Mouse (Mus musculus) intestine, postnatal 0 days (tissue): ENCODE measurements at regions not wholly inside any gene's neighbourhood (a gene's known extent, or its start where the extent isn't known, plus 50 kb on each side); places are given as distances from the start of the nearest gene placed in this dataset.

Experiments
- ATAC-seq: fragments of 200-750 bp; cut with Nextera tagmentation; 2 replicates; pipeline ENCODE4 v1.8.0; 2017; ENCODE audit warnings: mild to moderate bottlenecking, moderate TSS enrichment, moderate library complexity
- H3K27ac ChIP-seq: fragments of 300-500 bp; sonication (generic); 2 replicates; pipeline ENCODE4 v1.5.1; 2014; ENCODE audit warnings: mild to moderate bottlenecking, low read depth, low read length, moderate library complexity
- H3K27me3 ChIP-seq: fragments of 300-500 bp; sonication (generic); replicated peaks from 2 replicates; pipeline ENCODE4 v1.6.1; 2014; ENCODE audit warnings: low read length, mixed read lengths; ENCODE audit not compliant: control insufficient read depth, insufficient read depth
- H3K36me3 ChIP-seq: fragments of 300-500 bp; sonication (generic); 2 replicates; pipeline ENCODE4 v1.6.1; 2014; ENCODE audit warnings: mild to moderate bottlenecking, moderate library complexity; ENCODE audit not compliant: control insufficient read depth, insufficient read depth
- H3K4me1 ChIP-seq: fragments of 300-500 bp; sonication (generic); replicated peaks from 2 replicates; pipeline ENCODE4 v1.6.1; 2014; ENCODE audit warnings: antibody characterized with exemption, low read length, mixed read lengths; ENCODE audit not compliant: control insufficient read depth, insufficient read depth
- H3K4me2 ChIP-seq: fragments of 300-500 bp; sonication (generic); replicated peaks from 2 replicates; pipeline ENCODE4 v1.6.1; 2014; ENCODE audit warnings: low read depth, mild to moderate bottlenecking, moderate library complexity
- H3K4me3 ChIP-seq: fragments of 300-500 bp; sonication (generic); 2 replicates; pipeline ENCODE4 v1.5.1; 2014; ENCODE audit warnings: low read depth, low read length
- H3K9ac ChIP-seq: fragments of 300-500 bp; sonication (generic); 2 replicates; pipeline ENCODE4 v1.6.1; 2014; ENCODE audit warnings: mild to moderate bottlenecking, low read depth, low read length
- H3K9me3 ChIP-seq: fragments of 300-500 bp; sonication (generic); 2 replicates; pipeline ENCODE4 v1.6.1; 2016; ENCODE audit warnings: mixed run types; ENCODE audit not compliant: control insufficient read depth
- CTCF ChIP-seq: sonication (generic); IDR thresholded peaks from 2 replicates; pipeline ENCODE4 v1.5.1; 2016; ENCODE audit warnings: low read depth, mild to moderate bottlenecking, control low read depth, antibody characterized with exemption, moderate library complexity
- WGBS: fragments of 180-500 bp; shearing (Covaris S2); extraction: QIAGEN DNeasy Blood & Tissue Kit; methylation state at CpG from one replicate; pipeline ENCODE4 v1.1.7; 2014; 5-methylcytosine and 5-hydroxymethylcytosine counted together

GRCm38 (mm10) chr7:124549038-124549437 is 566.4 kb downstream of the Hs3st4 start:
- H3K4me1 ChIP-seq = no peaks in the 10 kb centered on the region
- H3K36me3 ChIP-seq = no peaks in the 10 kb centered on the region
- no peak overlapping the region for H3K27ac ChIP-seq
- H3K9me3 ChIP-seq = no peaks in the 10 kb centered on the region
- no peak for TF ChIP-seq CTCF
- no peak overlapping the region for H3K4me2 ChIP-seq
- no peak overlapping the region for H3K4me3 ChIP-seq
- 43% methylated on average over 1 of the region's 1 CpGs for WGBS
- H3K27me3 ChIP-seq = no peaks in the 10 kb centered on the region
- peak; percentile 57 for ATAC-seq
- H3K9ac ChIP-seq = no peak overlapping the region

DNA sequence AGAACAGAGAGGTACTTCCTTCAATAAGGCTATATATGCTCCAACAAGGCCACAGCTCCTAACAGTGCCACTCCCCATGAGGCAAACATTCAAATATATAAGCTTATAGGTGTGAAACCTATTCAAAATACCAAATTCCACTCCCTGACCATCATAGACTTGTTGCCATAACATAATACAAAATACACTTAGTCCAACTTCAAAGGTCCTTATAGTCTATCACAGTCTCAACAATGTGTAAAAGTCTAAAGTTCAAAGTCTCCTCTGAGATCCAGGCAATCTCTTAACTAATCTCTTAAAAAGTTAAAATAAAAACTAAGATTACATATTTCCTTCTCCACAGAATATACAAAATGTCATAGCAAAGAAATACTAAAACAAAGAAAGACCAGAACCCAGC is 574.5 kb downstream of the Hs3st4 start:
- no peak for TF ChIP-seq CTCF
- Histone ChIP-seq H3K4me3 (no peak overlapping the region), H3K4me2 (no peak overlapping the region), H3K9me3 (no peaks in the 10 kb centered on the region), H3K36me3 (no peaks in the 10 kb centered on the region), H3K9ac (no peak overlapping the region), H3K27ac (no peak overlapping the region), H3K27me3 (no peaks in the 10 kb centered on the region), H3K4me1 (no peaks in the 10 kb centered on the region)
- ATAC-seq = peak; percentile 59; the same call in 1 of the 2 replicates

GRCm38 (mm10) chr7:124570804-124571203 is 588.1 kb downstream of the Hs3st4 start:
- no peaks in the 10 kb centered on the region for H3K36me3 ChIP-seq
- H3K27ac ChIP-seq = no peak overlapping the region
- TF ChIP-seq CTCF = no peak
- ATAC-seq = no peak
- H3K27me3 ChIP-seq = no peaks in the 10 kb centered on the region
- H3K4me2 ChIP-seq = no peak overlapping the region
- H3K9ac ChIP-seq = no peak overlapping the region
- H3K4me1 ChIP-seq = no peaks in the 10 kb centered on the region; the same call in 1 of the 2 replicates
- no peaks in the 10 kb centered on the region for H3K9me3 ChIP-seq
- no peak overlapping the region for H3K4me3 ChIP-seq

- ATAC-seq = no peak
- no peak overlapping the region for H3K4me2 ChIP-seq
- H3K9ac ChIP-seq = no peak overlapping the region
- H3K4me3 ChIP-seq = no peak overlapping the region
- H3K27ac ChIP-seq = no peak overlapping the region
- no peaks in the 10 kb centered on the region for H3K27me3 ChIP-seq
- no peaks in the 10 kb centered on the region for H3K36me3 ChIP-seq
- TF ChIP-seq CTCF = no peak
- no peaks in the 10 kb centered on the region; the same call in 1 of the 2 replicates for H3K4me1 ChIP-seq
- no peaks in the 10 kb centered on the region for H3K9me3 ChIP-seq
- WGBS = 84% methylated on average over 5 of the region's 5 CpGs
Measured at GRCm38 (mm10) chr7:124573666-124574065, 591.0 kb downstream of the Hs3st4 start.

DNA sequence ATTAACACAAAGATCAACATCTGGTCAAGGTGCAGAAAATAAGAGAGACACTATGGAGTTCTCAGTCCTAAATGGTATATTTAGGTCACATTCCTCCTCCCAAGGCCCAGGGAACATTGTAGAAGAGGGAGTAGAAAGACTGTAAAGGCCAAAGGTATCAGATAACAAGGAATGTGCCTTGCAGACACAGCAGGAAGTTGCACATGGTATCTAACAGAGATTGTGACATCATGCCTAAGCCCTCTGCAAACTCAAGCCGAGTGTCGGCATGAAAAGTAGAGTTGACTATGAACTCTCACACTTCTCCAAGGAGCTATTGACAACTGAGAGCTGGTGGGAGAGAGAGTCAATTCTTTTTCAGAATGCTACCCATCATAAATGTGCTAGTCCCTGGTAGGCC is 598.7 kb downstream of the Hs3st4 start:
- peak; percentile 91 for ATAC-seq

GRCm38 (mm10) chr7:124585296-124585695 is 602.6 kb downstream of the Hs3st4 start:
- Histone ChIP-seq H3K36me3 (no peaks in the 10 kb centered on the region), H3K4me1 (no peaks in the 10 kb centered on the region), H3K27ac (no peak overlapping the region), H3K27me3 (no peaks in the 10 kb centered on the region), H3K4me3 (no peak overlapping the region), H3K9me3 (no peaks in the 10 kb centered on the region), H3K9ac (no peak overlapping the region), H3K4me2 (no peak overlapping the region)
- no peak for TF ChIP-seq CTCF
- WGBS = 67% methylated on average over 1 of the region's 1 CpGs
- no peak for ATAC-seq

More for the DNA sequence above, 598.7 kb downstream of the Hs3st4 start:
- H3K27ac ChIP-seq = no peak overlapping the region
- H3K9me3 ChIP-seq = no peaks in the 10 kb centered on the region
- H3K9ac ChIP-seq = no peak overlapping the region
- H3K4me2 ChIP-seq = no peak overlapping the region
- no peaks in the 10 kb centered on the region for H3K27me3 ChIP-seq
- no peaks in the 10 kb centered on the region for H3K36me3 ChIP-seq
- no peak for TF ChIP-seq CTCF
- WGBS = 29% methylated on average over 2 of the region's 2 CpGs
- no peak overlapping the region for H3K4me3 ChIP-seq
- H3K4me1 ChIP-seq = no peaks in the 10 kb centered on the region

- Histone ChIP-seq H3K27me3 (no peaks in the 10 kb centered on the region), H3K4me3 (no peak overlapping the region), H3K9ac (no peak overlapping the region), H3K4me2 (no peak overlapping the region), H3K27ac (no peak overlapping the region), H3K36me3 (no peaks in the 10 kb centered on the region), H3K4me1 (no peaks in the 10 kb centered on the region), H3K9me3 (no peaks in the 10 kb centered on the region)
- no peak for TF ChIP-seq CTCF
- ATAC-seq = no peak
Measured at GRCm38 (mm10) chr7:124591369-124591768, 608.7 kb downstream of the Hs3st4 start.
